Mouse (Mus musculus) forebrain, embryonic 10.5 days (tissue): ENCODE measurements around the gene Tekt5. TPM values are rescaled to one million over a fixed set of nuclear protein-coding genes. Genes with fewer than 3 reads are reported as not detected.

Experiments used
- DNase-seq: peaks from one replicate; pipeline ENCODE4 v3.0.0-alpha.2; 2017; ENCODE audit warnings: low spot score; ENCODE audit errors: extremely low spot score
- H3K27ac ChIP-seq: fragments of 300-500 bp; sonication (generic); 2 replicates; pipeline ENCODE4 v1.5.1; 2016; ENCODE audit warnings: mild to moderate bottlenecking
- H3K27me3 ChIP-seq: fragments of 300-500 bp; sonication (generic); 2 replicates; pipeline ENCODE4 v1.6.1; 2016; ENCODE audit warnings: mild to moderate bottlenecking; ENCODE audit not compliant: poor library complexity, severe bottlenecking
- H3K36me3 ChIP-seq: fragments of 300-500 bp; sonication (generic); replicated peaks from 2 replicates; pipeline ENCODE4 v1.6.1; 2016; ENCODE audit warnings: mild to moderate bottlenecking, moderate library complexity
- H3K4me1 ChIP-seq: fragments of 300-500 bp; sonication (generic); 2 replicates; pipeline ENCODE4 v1.6.1; 2016
- H3K4me3 ChIP-seq: fragments of 300-500 bp; sonication (generic); 2 replicates; pipeline ENCODE4 v1.5.1; 2016; ENCODE audit warnings: mild to moderate bottlenecking, moderate library complexity
- H3K9me3 ChIP-seq: fragments of 300-500 bp; sonication (generic); 2 replicates; pipeline ENCODE4 v1.6.1; 2016; ENCODE audit warnings: mild to moderate bottlenecking, moderate library complexity
- WGBS: fragments of 180-500 bp; shearing (Covaris S2); methylation state at CpG from one replicate; pipeline ENCODE4 v1.1.7; 2016; 5-methylcytosine and 5-hydroxymethylcytosine counted together
- polyA plus RNA-seq: library from polyadenylated mRNA; unstranded; fragments of >200 nt; fragmentation: Nextera tagmentation; extraction: Ambion mirVana; gene quantifications from 2 replicates; pipeline ENCODE4 v1.2.1, GENCODE M21; 2016

Tekt5 gene
- polyA plus RNA-seq, 1 experiment from 2014 or later: 0.10 TPM

DNA sequence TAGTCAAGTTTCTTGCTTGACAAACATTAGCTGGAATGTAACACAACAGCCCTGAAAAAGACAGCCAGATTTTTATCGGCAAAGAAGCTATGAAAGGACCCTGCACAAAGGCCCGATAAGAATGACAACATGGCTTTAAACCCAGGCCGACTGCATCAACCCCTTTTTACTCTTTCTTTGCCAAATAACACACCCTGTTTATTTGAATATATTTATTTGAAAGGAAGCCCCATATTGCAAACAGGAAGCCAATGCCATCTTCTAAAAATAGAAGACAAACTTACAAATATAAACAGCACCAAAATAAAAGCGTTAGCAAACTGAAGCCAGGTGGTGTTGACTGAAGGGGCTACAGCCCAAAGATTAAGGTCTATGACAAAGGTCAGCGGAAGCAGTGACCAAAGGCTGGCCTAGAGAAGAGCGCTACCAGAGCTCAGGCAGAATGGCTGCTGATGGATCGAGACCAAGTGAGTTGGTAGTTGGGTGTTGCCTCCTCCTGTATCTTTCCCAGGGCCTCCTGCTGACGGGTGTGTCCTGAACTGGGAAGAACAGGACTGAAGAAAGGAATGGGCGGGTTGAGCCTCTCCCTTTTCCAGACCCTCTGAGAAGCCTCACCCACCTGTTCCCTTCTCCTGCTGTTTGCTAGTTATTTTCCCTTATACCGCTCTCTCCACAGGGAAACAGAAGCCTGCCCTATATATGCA, 78.6 kb downstream of the Tekt5 start:
- DNase-seq: no peak
- no peaks in the 10 kb centered on the region for H3K36me3 ChIP-seq
- peaks cover 12% of the 10 kb centered on the region for H3K4me1 ChIP-seq
- WGBS: 81% methylated on average over 10 of the region's 10 CpGs
- H3K4me3 ChIP-seq: no peak overlapping the region
- no peak overlapping the region for H3K27ac ChIP-seq
- peaks cover 39% of the 10 kb centered on the region for H3K27me3 ChIP-seq
- no peaks in the 10 kb centered on the region for H3K9me3 ChIP-seq

DNA sequence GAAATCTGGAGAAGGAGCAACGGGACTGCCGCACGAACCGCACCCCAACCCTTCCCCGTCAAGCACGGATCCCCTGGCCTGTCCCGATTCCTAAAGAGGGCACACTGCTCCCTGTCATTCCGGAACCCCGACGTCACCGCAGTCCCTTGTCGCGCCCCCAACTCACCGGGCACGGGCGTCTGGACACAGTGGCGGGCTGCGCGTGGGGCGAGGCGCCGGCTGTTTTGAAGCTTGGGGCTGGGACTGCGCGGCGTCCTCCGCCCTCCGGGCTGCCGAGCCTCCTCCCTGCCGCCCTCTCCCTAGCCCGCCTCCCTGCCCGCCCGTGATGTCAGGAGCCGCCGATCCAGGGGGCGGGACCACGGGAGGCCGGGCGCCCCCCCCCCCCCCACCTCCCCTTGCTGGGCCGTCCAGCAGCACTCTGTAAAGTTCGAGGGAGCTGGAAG, 81.6 kb downstream of the Tekt5 start, which contains the start of gene Emp2:
TSS of gene Emp2 (minus strand) at position 323 of the 443 bp plus-strand sequence.
- DNase-seq: peak; percentile 42
- Histone ChIP-seq H3K36me3 (no peaks in the 10 kb centered on the region), H3K9me3 (no peaks in the 10 kb centered on the region), H3K4me3 (peak within 1 kb of the TSS; percentile 62), H3K27ac (peak within 1 kb of the TSS; percentile 56; the same call in 1 of the 2 replicates), H3K4me1 (peaks cover 12% of the 10 kb centered on the region), H3K27me3 (peaks cover 50% of the 10 kb centered on the region)
- WGBS: 0% methylated on average over 38 of the region's 40 CpGs

DNA sequence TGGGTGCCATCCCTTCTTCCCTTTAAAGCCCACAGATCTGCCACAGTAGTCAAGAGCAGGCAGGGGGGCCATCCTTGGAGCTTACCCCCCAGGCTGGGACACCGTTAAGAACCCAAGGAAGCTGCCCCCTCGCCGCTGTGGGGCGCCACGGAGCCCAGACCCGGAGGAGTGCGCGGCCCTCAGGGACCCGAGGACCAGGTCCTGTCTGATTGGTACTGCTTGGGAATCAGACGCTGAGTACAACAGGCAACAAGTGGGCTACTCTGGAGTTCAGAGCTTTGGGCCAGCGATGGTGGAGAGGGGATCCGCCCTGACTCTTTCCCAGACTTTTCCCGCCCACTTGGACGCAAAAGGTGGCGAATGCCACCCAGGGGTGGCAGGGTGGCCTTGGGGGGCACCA, 82.1 kb downstream of the Tekt5 start:
- Histone ChIP-seq H3K27ac (peak overlapping the region; percentile 56; the same call in 1 of the 2 replicates), H3K4me3 (peak overlapping the region; percentile 62), H3K36me3 (no peaks in the 10 kb centered on the region), H3K27me3 (peaks cover 50% of the 10 kb centered on the region), H3K9me3 (no peaks in the 10 kb centered on the region), H3K4me1 (peaks cover 12% of the 10 kb centered on the region)
- WGBS: 4% methylated on average over 15 of the region's 15 CpGs
- DNase-seq: no peak

DNA sequence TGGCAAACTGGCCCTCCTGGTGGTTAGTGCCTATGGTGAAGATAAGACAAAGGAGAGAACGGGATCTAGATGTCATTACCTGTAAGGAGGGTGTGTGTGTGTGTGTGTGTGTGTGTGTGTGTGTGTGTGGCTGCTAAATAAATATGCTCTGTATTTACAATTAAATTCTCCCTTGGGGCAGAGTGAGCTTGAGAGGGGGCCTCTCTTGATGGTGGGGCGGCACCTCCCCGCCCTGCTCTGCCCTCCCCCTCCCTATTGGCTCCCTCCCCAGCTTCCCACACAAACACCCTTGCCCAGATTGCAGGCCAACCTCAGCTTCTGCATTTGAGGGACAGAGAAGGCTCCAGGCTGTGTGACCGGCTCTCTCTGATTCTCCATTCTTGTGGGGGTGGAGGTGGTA, 83.3 kb downstream of the Tekt5 start:
- peaks cover 50% of the 10 kb centered on the region for H3K27me3 ChIP-seq
- H3K9me3 ChIP-seq: no peaks in the 10 kb centered on the region
- 86% methylated on average over 3 of the region's 4 CpGs for WGBS
- peaks cover 12% of the 10 kb centered on the region for H3K4me1 ChIP-seq
- H3K36me3 ChIP-seq: no peaks in the 10 kb centered on the region
- DNase-seq: no peak
- H3K27ac ChIP-seq: no peak overlapping the region
- H3K4me3 ChIP-seq: no peak overlapping the region

DNA sequence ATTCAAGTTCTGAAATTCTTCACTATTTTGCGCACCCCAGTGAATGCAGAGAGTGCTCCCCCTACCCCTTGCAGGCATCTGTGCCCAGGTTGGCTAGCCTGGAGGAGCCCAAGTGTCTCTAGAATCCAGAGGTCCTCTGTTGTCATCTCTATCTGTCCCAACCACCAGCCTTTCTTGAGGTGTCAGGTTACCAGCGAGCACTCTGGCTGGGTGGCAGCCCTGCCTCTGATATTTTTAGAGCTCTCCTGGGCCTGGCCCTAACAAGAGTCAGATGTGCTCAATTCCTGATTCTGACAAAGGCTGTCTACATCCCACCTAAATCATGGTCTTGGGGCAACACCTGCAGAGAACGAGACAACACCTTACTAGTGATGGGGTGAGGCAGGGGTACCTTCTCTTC, 84.2 kb downstream of the Tekt5 start:
- peaks cover 50% of the 10 kb centered on the region for H3K27me3 ChIP-seq
- H3K4me3 ChIP-seq: no peak overlapping the region
- H3K36me3 ChIP-seq: no peaks in the 10 kb centered on the region
- 56% methylated on average over 3 of the region's 3 CpGs for WGBS
- no peak overlapping the region for H3K27ac ChIP-seq
- peaks cover 12% of the 10 kb centered on the region for H3K4me1 ChIP-seq
- DNase-seq: no peak
- no peaks in the 10 kb centered on the region for H3K9me3 ChIP-seq

DNA sequence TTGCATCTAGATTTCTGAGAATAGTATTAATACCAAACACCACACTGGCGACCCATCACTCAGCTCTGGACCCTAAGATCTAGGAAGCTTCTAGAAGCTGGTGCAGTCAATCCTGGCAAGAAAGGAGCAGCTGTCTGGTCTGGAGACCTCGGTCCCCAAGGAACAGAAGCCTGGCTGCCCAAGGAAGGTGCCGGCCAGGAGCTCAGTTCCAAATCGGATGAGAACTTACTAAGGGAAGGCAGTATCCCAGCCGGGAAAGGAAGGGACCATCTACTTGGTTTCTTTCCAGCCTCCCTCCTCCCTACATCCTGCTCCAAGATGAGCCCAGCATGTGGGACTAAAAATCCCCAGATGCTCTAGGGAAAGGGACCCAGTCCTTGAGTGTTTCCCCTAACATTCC, 84.8 kb downstream of the Tekt5 start:
- Histone ChIP-seq H3K27me3 (peaks cover 49% of the 10 kb centered on the region), H3K36me3 (no peaks in the 10 kb centered on the region), H3K4me1 (peaks cover 12% of the 10 kb centered on the region), H3K9me3 (no peaks in the 10 kb centered on the region), H3K27ac (no peak overlapping the region), H3K4me3 (no peak overlapping the region)
- 91% methylated on average over 5 of the region's 5 CpGs for WGBS
- no peak for DNase-seq

Other genes starting within 250 kb of the Tekt5 start
- gene Rpl39l, start 225.3 kb downstream of the Tekt5 start, polyA plus RNA-seq: not detected in 2 replicates
- gene Atf7ip2, start 202.8 kb downstream of the Tekt5 start, polyA plus RNA-seq: 1.6 and 1.8 TPM in 2 replicates
- 2.1 and 2.2 TPM in 2 replicates for gene Emp2, start 81.5 kb downstream of the Tekt5 start, polyA plus RNA-seq
- gene Nubp1, start 16.5 kb upstream of the Tekt5 start, polyA plus RNA-seq: 80.9 and 81.3 TPM in 2 replicates
- 20.5 and 20.8 TPM in 2 replicates for gene Tvp23a, start 51.9 kb upstream of the Tekt5 start, polyA plus RNA-seq
- 0.10 TPM in 2 replicates for gene Ciita, start 84.6 kb upstream of the Tekt5 start, polyA plus RNA-seq
- gene Dexi, start 147.6 kb upstream of the Tekt5 start, polyA plus RNA-seq: 14.1 and 14.6 TPM in 2 replicates
- gene Clec16a, start 149.8 kb upstream of the Tekt5 start, polyA plus RNA-seq: 26.0 and 29.7 TPM in 2 replicates